Mouse (Mus musculus): ENCODE measurements at regions not wholly inside any gene's neighbourhood (a gene's known extent, or its start where the extent isn't known, plus 50 kb on each side); places are given as distances from the start of the nearest gene placed in this dataset.
A peak's percentile ranks its signal among the peaks of the same experiment; 100 is the strongest.

GRCm38 (mm10) chr15:62191641-62192040, 1268.8 kb upstream of the A1bg start:
- Histone ChIP-seq H3K27me3 (replicated peaks) (no peaks in the 10 kb centered on the region), H3K4me3 (replicated peaks in 1 of 3; ENCODE audit: low read depth in 2 of 3, low read length in 2 of 3, poor library complexity in 1 of 3) (no peak overlapping the region), H3K9ac (ENCODE audit: insufficient read depth, low read depth) (no peak overlapping the region; the same call in 1 of the 2 replicates), H3K36me3 (replicated peaks in 1 of 2; ENCODE audit: control insufficient read depth in 1 of 2, insufficient read depth in 1 of 2, low read length in 1 of 2) (peaks cover 30 to 93% of the 10 kb centered on the region in 2 experiments), H3K79me2 (replicated peaks; ENCODE audit: control insufficient read depth, extremely low read depth, insufficient read depth, poor library complexity, severe bottlenecking) (peaks cover 68% of the 10 kb centered on the region), H3K9me3 (replicated peaks; ENCODE audit: low read length) (no peaks in the 10 kb centered on the region), H3K4me1 (ENCODE audit: control insufficient read depth in 1 of 2, insufficient read depth in 2 of 2) (peaks cover 41 to 94% of the 10 kb centered on the region in 2 experiments), H3K27ac (ENCODE audit: insufficient read depth, low read depth) (peak overlapping the region; percentile 90; the same call in 1 of the 2 replicates), H3K4me2 (ENCODE audit: insufficient read depth, low read depth, poor library complexity, severe bottlenecking) (no peak overlapping the region)
- no peak for DNase-seq (ENCODE audit: extremely low read depth)
- in situ Hi-C loops (cut with MboI; ENCODE audit: low pct_ligation_motif_present, low pct_unique_long_range_greater_than_20kb, low sequenced_read_pairs), result no loop called here
- dilution Hi-C loops (cut with MboI; ENCODE audit: extremely low pct_ligation_motif_present, extremely low pct_unique_long_range_greater_than_20kb, low sequenced_read_pairs), result no loop called here
- TF ChIP-seq CHD1 (IDR thresholded peaks at IDR 0.05; ENCODE audit: low read depth, low read length), result peak; percentile 26; the same call in 1 of the 2 replicates
- TF ChIP-seq POLR2AphosphoS2 (IDR thresholded peaks at IDR 0.05; ENCODE audit: low read depth, low read length), result peak; percentile 62; the same call in 1 of the 2 replicates
- no peak for TF ChIP-seq SMC3 (IDR thresholded peaks at IDR 0.05; ENCODE audit: low read depth, low read length)

- no peak overlapping the region for H3K4me3 ChIP-seq (replicated peaks in 1 of 3; ENCODE audit: low read depth in 2 of 3, low read length in 2 of 3, poor library complexity in 1 of 3)
- H3K4me1 ChIP-seq (ENCODE audit: control insufficient read depth in 1 of 2, insufficient read depth in 2 of 2), result peaks cover 39 to 94% of the 10 kb centered on the region in 2 experiments
- dilution Hi-C loops (cut with MboI; ENCODE audit: extremely low pct_ligation_motif_present, extremely low pct_unique_long_range_greater_than_20kb, low sequenced_read_pairs), result no loop called here
- no peaks in the 10 kb centered on the region for H3K27me3 ChIP-seq (replicated peaks)
- peak overlapping the region; percentile 63; the same call in 1 of the 2 replicates for H3K9ac ChIP-seq (ENCODE audit: insufficient read depth, low read depth)
- peak overlapping the region; percentile 1; the same call in 1 of the 2 replicates for H3K4me2 ChIP-seq (ENCODE audit: insufficient read depth, low read depth, poor library complexity, severe bottlenecking)
- H3K27ac ChIP-seq (ENCODE audit: insufficient read depth, low read depth), result peak overlapping the region; percentile 90
- no peak for DNase-seq (ENCODE audit: extremely low read depth)
- no peaks in the 10 kb centered on the region for H3K9me3 ChIP-seq (replicated peaks; ENCODE audit: low read length)
- in situ Hi-C loops (cut with MboI; ENCODE audit: low pct_ligation_motif_present, low pct_unique_long_range_greater_than_20kb, low sequenced_read_pairs), result no loop called here
- H3K79me2 ChIP-seq (replicated peaks; ENCODE audit: control insufficient read depth, extremely low read depth, insufficient read depth, poor library complexity, severe bottlenecking), result peaks cover 67% of the 10 kb centered on the region
- peaks cover 30 to 93% of the 10 kb centered on the region in 2 experiments for H3K36me3 ChIP-seq (replicated peaks in 1 of 2; ENCODE audit: control insufficient read depth in 1 of 2, insufficient read depth in 1 of 2, low read length in 1 of 2)
- TF ChIP-seq NRF1 (IDR thresholded peaks at IDR 0.05; ENCODE audit: low read depth, low read length), result no peak
- TF ChIP-seq TCF12 (IDR thresholded peaks at IDR 0.05; ENCODE audit: low read depth, low read length), result no peak
- TF ChIP-seq NELFE (IDR thresholded peaks at IDR 0.05; ENCODE audit: low read depth, low read length), result no peak
- TF ChIP-seq MXI1 (IDR thresholded peaks at IDR 0.05; ENCODE audit: low read depth, low read length), result 0 out of 2 replicates have a peak, but pooled peaks have one; percentile 4
- 0 out of 2 replicates have a peak, but pooled peaks have one; percentile 33 for TF ChIP-seq MYC (IDR thresholded peaks at IDR 0.05; ENCODE audit: low read depth, low read length)
- no peak for TF ChIP-seq KAT2A (IDR thresholded peaks at IDR 0.05; ENCODE audit: insufficient replicate concordance, low read length)
- TF ChIP-seq MAX (IDR thresholded peaks at IDR 0.05; ENCODE audit: low read length), result no peak
- TF ChIP-seq ETS1 (conservative IDR thresholded peaks at IDR 0.05; ENCODE audit: low read depth, low read length), result no peak; the same call in 1 of the 2 replicates
- no peak for TF ChIP-seq JUN (IDR thresholded peaks at IDR 0.05; ENCODE audit: insufficient read depth, low read depth, low read length)
- no peak for TF ChIP-seq ZNF384 (IDR thresholded peaks at IDR 0.05; ENCODE audit: low read depth, low read length)
- no peak for TF ChIP-seq CHD2 (IDR thresholded peaks at IDR 0.05; ENCODE audit: low read length)
- no peak for TF ChIP-seq CTCF (conservative IDR thresholded peaks at IDR 0.05 in 1 of 2, IDR thresholded peaks at IDR 0.05 in 1 of 2; ENCODE audit: low read depth in 2 of 2, low read length in 2 of 2)
- peak; percentile 67; the same call in 1 of the 2 replicates for TF ChIP-seq CHD1 (IDR thresholded peaks at IDR 0.05; ENCODE audit: low read depth, low read length)
- TF ChIP-seq USF2 (conservative IDR thresholded peaks at IDR 0.05; ENCODE audit: low read depth, low read length), result no peak
- no peak for TF ChIP-seq POLR2AphosphoS2 (IDR thresholded peaks at IDR 0.05; ENCODE audit: low read depth, low read length)
- TF ChIP-seq ZKSCAN1 (IDR thresholded peaks at IDR 0.05; ENCODE audit: borderline replicate concordance, low read depth, low read length), result no peak
- TF ChIP-seq ZC3H11A (IDR thresholded peaks at IDR 0.05; ENCODE audit: low read depth, low read length), result no peak
- TF ChIP-seq IRF4 (IDR thresholded peaks at IDR 0.05; ENCODE audit: low read depth, low read length), result no peak
- TF ChIP-seq ELF1 (IDR thresholded peaks at IDR 0.05; ENCODE audit: low read depth, low read length), result no peak
- no peak for TF ChIP-seq GABPA (IDR thresholded peaks at IDR 0.05; ENCODE audit: insufficient replicate concordance, low read depth, low read length)
- no peak for TF ChIP-seq BHLHE40 (IDR thresholded peaks at IDR 0.05; ENCODE audit: low read depth, low read length)
- no peak for TF ChIP-seq USF1 (IDR thresholded peaks at IDR 0.05; ENCODE audit: low read depth, low read length)
- TF ChIP-seq SIN3A (IDR thresholded peaks at IDR 0.05; ENCODE audit: low read length), result 0 out of 2 replicates have a peak, but pooled peaks have one; percentile 20
- TF ChIP-seq HCFC1 (IDR thresholded peaks at IDR 0.05; ENCODE audit: low read depth, low read length), result no peak
- no peak for TF ChIP-seq JUND (conservative IDR thresholded peaks at IDR 0.05; ENCODE audit: low read depth, low read length)
- TF ChIP-seq EP300 (IDR thresholded peaks at IDR 0.05; ENCODE audit: low read length), result no peak
- no peak for TF ChIP-seq SMC3 (IDR thresholded peaks at IDR 0.05; ENCODE audit: low read depth, low read length)
- no peak for TF ChIP-seq POLR2A (IDR thresholded peaks at IDR 0.05; ENCODE audit: low read depth, low read length)
- no peak for TF ChIP-seq E2F4 (IDR thresholded peaks at IDR 0.05; ENCODE audit: insufficient replicate concordance, low read depth, low read length)
- no peak for TF ChIP-seq PAX5 (IDR thresholded peaks at IDR 0.05; ENCODE audit: low read length)
- TF ChIP-seq RAD21 (IDR thresholded peaks at IDR 0.05; ENCODE audit: low read depth, low read length), result no peak
- no peak for TF ChIP-seq MAFK (IDR thresholded peaks at IDR 0.05; ENCODE audit: insufficient replicate concordance, low read length)
Observed at GRCm38 (mm10) chr15:62190977-62191614, 1268.3 kb upstream of the A1bg start.
